Mouse (Mus musculus): ENCODE measurements at regions not wholly inside any gene's neighbourhood (a gene's known extent, or its start where the extent isn't known, plus 50 kb on each side); places are given as distances from the start of the nearest gene placed in this dataset.

GRCm38 (mm10) chr12:54408906-54409305 is 205.2 kb upstream of the Egln3 start:
- H3K4me3 ChIP-seq (replicated peaks; ENCODE audit: low read depth, low read length), result no peak overlapping the region
- no peak overlapping the region for H3K4me2 ChIP-seq (ENCODE audit: low read length)
- no peaks in the 10 kb centered on the region for H3K4me1 ChIP-seq (replicated peaks; ENCODE audit: insufficient read depth, low read length)
- no peaks in the 10 kb centered on the region for H3K27me3 ChIP-seq (ENCODE audit: insufficient read depth, low read length)
- no peak overlapping the region for H3K27ac ChIP-seq
- H3K9me3 ChIP-seq (replicated peaks; ENCODE audit: low read length), result no peaks in the 10 kb centered on the region
- no peak for ATAC-seq (replicated peaks; ENCODE audit: low FRiP score, low read depth)
- H3K36me3 ChIP-seq (ENCODE audit: insufficient read depth, low read length), result no peaks in the 10 kb centered on the region
- no peak for DNase-seq (ENCODE audit: low spot score)
- H3K9ac ChIP-seq (ENCODE audit: low read depth, low read length), result no peak overlapping the region
- TF ChIP-seq CTCF (IDR thresholded peaks at IDR 0.05; ENCODE audit: low read depth), result no peak
- WGBS, result 69% methylated on average over 6 of the region's 6 CpGs

- no peak overlapping the region for H3K27ac ChIP-seq
- no peak for DNase-seq (ENCODE audit: low spot score)
Observed at GRCm38 (mm10) chr12:54407301-54407896, 203.7 kb upstream of the Egln3 start.

GRCm38 (mm10) chr12:54405066-54405465 is 201.4 kb upstream of the Egln3 start:
- Histone ChIP-seq H3K27ac (no peak overlapping the region), H3K9me3 (replicated peaks; ENCODE audit: low read length) (no peaks in the 10 kb centered on the region; the same call in 1 of the 2 replicates), H3K4me1 (replicated peaks; ENCODE audit: insufficient read depth, low read length) (no peaks in the 10 kb centered on the region), H3K36me3 (ENCODE audit: insufficient read depth, low read length) (no peaks in the 10 kb centered on the region), H3K4me2 (ENCODE audit: low read length) (no peak overlapping the region), H3K4me3 (replicated peaks; ENCODE audit: low read depth, low read length) (no peak overlapping the region), H3K27me3 (ENCODE audit: insufficient read depth, low read length) (no peaks in the 10 kb centered on the region), H3K9ac (ENCODE audit: low read depth, low read length) (no peak overlapping the region)
- 79% methylated on average over 14 of the region's 14 CpGs for WGBS
- no peak for TF ChIP-seq CTCF (IDR thresholded peaks at IDR 0.05; ENCODE audit: low read depth)
- no peak for DNase-seq (ENCODE audit: low spot score)
- ATAC-seq (replicated peaks; ENCODE audit: low FRiP score, low read depth), result no peak

More at GRCm38 (mm10) chr12:54407301-54407896, 203.7 kb upstream of the Egln3 start:
- 36% methylated on average over 6 of the region's 6 CpGs for WGBS
- H3K4me2 ChIP-seq (ENCODE audit: low read length), result no peak overlapping the region
- no peaks in the 10 kb centered on the region for H3K27me3 ChIP-seq (ENCODE audit: insufficient read depth, low read length)
- H3K4me3 ChIP-seq (replicated peaks; ENCODE audit: low read depth, low read length), result no peak overlapping the region
- no peak overlapping the region for H3K9ac ChIP-seq (ENCODE audit: low read depth, low read length)
- H3K9me3 ChIP-seq (replicated peaks; ENCODE audit: low read length), result no peaks in the 10 kb centered on the region
- TF ChIP-seq CTCF (IDR thresholded peaks at IDR 0.05; ENCODE audit: low read depth), result no peak
- H3K36me3 ChIP-seq (ENCODE audit: insufficient read depth, low read length), result no peaks in the 10 kb centered on the region
- no peaks in the 10 kb centered on the region for H3K4me1 ChIP-seq (replicated peaks; ENCODE audit: insufficient read depth, low read length)
- no peak for ATAC-seq (replicated peaks; ENCODE audit: low FRiP score, low read depth)

- ATAC-seq (replicated peaks; ENCODE audit: low FRiP score, low read depth) (no peak), DNase-seq (ENCODE audit: low spot score) (no peak)
- TF ChIP-seq CTCF (IDR thresholded peaks at IDR 0.05; ENCODE audit: low read depth), result no peak
- no peaks in the 10 kb centered on the region; the same call in 1 of the 2 replicates for H3K9me3 ChIP-seq (replicated peaks; ENCODE audit: low read length)
- H3K4me2 ChIP-seq (ENCODE audit: low read length), result no peak overlapping the region
- 80% methylated on average over 6 of the region's 6 CpGs for WGBS
- no peak overlapping the region for H3K4me3 ChIP-seq (replicated peaks; ENCODE audit: low read depth, low read length)
- H3K27me3 ChIP-seq (ENCODE audit: insufficient read depth, low read length), result no peaks in the 10 kb centered on the region
- no peak overlapping the region for H3K27ac ChIP-seq
- no peaks in the 10 kb centered on the region for H3K36me3 ChIP-seq (ENCODE audit: insufficient read depth, low read length)
- no peaks in the 10 kb centered on the region for H3K4me1 ChIP-seq (replicated peaks; ENCODE audit: insufficient read depth, low read length)
- no peak overlapping the region for H3K9ac ChIP-seq (ENCODE audit: low read depth, low read length)
Observed at GRCm38 (mm10) chr12:54402591-54402990, 198.9 kb upstream of the Egln3 start.

- no peak overlapping the region for H3K4me2 ChIP-seq (ENCODE audit: low read length)
- no peak overlapping the region for H3K9ac ChIP-seq (ENCODE audit: low read depth, low read length)
- no peak for TF ChIP-seq CTCF (IDR thresholded peaks at IDR 0.05; ENCODE audit: low read depth)
- no peaks in the 10 kb centered on the region; the same call in 1 of the 2 replicates for H3K9me3 ChIP-seq (replicated peaks; ENCODE audit: low read length)
- WGBS, result 61% methylated on average over 1 of the region's 1 CpGs
- no peak for DNase-seq (ENCODE audit: low spot score)
- no peaks in the 10 kb centered on the region for H3K36me3 ChIP-seq (ENCODE audit: insufficient read depth, low read length)
- no peak overlapping the region for H3K27ac ChIP-seq
- no peaks in the 10 kb centered on the region for H3K4me1 ChIP-seq (replicated peaks; ENCODE audit: insufficient read depth, low read length)
- no peak for ATAC-seq (replicated peaks; ENCODE audit: low FRiP score, low read depth)
- H3K4me3 ChIP-seq (replicated peaks; ENCODE audit: low read depth, low read length), result no peak overlapping the region
- no peaks in the 10 kb centered on the region for H3K27me3 ChIP-seq (ENCODE audit: insufficient read depth, low read length)
Observed at GRCm38 (mm10) chr12:54401665-54402064, 198.0 kb upstream of the Egln3 start.

- DNase-seq (ENCODE audit: low spot score) (no peak), ATAC-seq (replicated peaks; ENCODE audit: low FRiP score, low read depth) (no peak)
- WGBS, result 73% methylated on average over 5 of the region's 5 CpGs
- Histone ChIP-seq H3K9me3 (replicated peaks; ENCODE audit: low read length) (no peaks in the 10 kb centered on the region; the same call in 1 of the 2 replicates), H3K9ac (ENCODE audit: low read depth, low read length) (no peak overlapping the region), H3K4me2 (ENCODE audit: low read length) (no peak overlapping the region), H3K27ac (no peak overlapping the region), H3K4me1 (replicated peaks; ENCODE audit: insufficient read depth, low read length) (no peaks in the 10 kb centered on the region), H3K27me3 (ENCODE audit: insufficient read depth, low read length) (no peaks in the 10 kb centered on the region), H3K36me3 (ENCODE audit: insufficient read depth, low read length) (no peaks in the 10 kb centered on the region), H3K4me3 (replicated peaks; ENCODE audit: low read depth, low read length) (no peak overlapping the region)
- TF ChIP-seq CTCF (IDR thresholded peaks at IDR 0.05; ENCODE audit: low read depth), result no peak
Observed at GRCm38 (mm10) chr12:54400084-54400483, 196.4 kb upstream of the Egln3 start.

GRCm38 (mm10) chr12:54398080-54398479 is 194.4 kb upstream of the Egln3 start:
- no peaks in the 10 kb centered on the region for H3K27me3 ChIP-seq (ENCODE audit: insufficient read depth, low read length)
- no peak for TF ChIP-seq CTCF (IDR thresholded peaks at IDR 0.05; ENCODE audit: low read depth)
- DNase-seq (ENCODE audit: low spot score) (peak; percentile 27), ATAC-seq (replicated peaks; ENCODE audit: low FRiP score, low read depth) (no peak)
- no peaks in the 10 kb centered on the region; the same call in 1 of the 2 replicates for H3K9me3 ChIP-seq (replicated peaks; ENCODE audit: low read length)
- no peak overlapping the region for H3K9ac ChIP-seq (ENCODE audit: low read depth, low read length)
- no peak overlapping the region for H3K4me3 ChIP-seq (replicated peaks; ENCODE audit: low read depth, low read length)
- H3K4me2 ChIP-seq (ENCODE audit: low read length), result no peak overlapping the region
- 51% methylated on average over 6 of the region's 6 CpGs for WGBS
- no peaks in the 10 kb centered on the region for H3K4me1 ChIP-seq (replicated peaks; ENCODE audit: insufficient read depth, low read length)
- no peaks in the 10 kb centered on the region for H3K36me3 ChIP-seq (ENCODE audit: insufficient read depth, low read length)
- H3K27ac ChIP-seq, result no peak overlapping the region
